Mouse (Mus musculus) MEL (cell line): ENCODE data around the gene Lgals7. TPM values are rescaled to one million over a fixed set of nuclear protein-coding genes. Genes with fewer than 3 reads are reported as not detected.
A peak's percentile ranks its signal among the peaks of the same experiment; 100 is the strongest.

Source experiments
- DNase-seq: peaks from one replicate; pipeline ENCODE4 v3.0.0; 2011; ENCODE audit warnings: low read depth, low spot score
- H3K27ac ChIP-seq: 2 replicates; pipeline ENCODE4 v1.5.1; 2012; ENCODE audit warnings: low read depth, mild to moderate bottlenecking, control low read depth, low read length, moderate library complexity; ENCODE audit not compliant: control insufficient read depth
- H3K27me3 ChIP-seq, 2 experiments: fragments of 150-350 bp in 1 of 2; sonication (generic) in 1 of 2; 2 replicates each; pipeline ENCODE4 v1.6.1; 2012; ENCODE audit warnings: low read length in 2 of 2, mild to moderate bottlenecking in 2 of 2, improper control_type of control experiment in 1 of 2, moderate library complexity in 1 of 2; ENCODE audit not compliant: insufficient read depth in 2 of 2, control insufficient read depth in 1 of 2
- H3K36me3 ChIP-seq, 2 experiments: 2 replicates each; pipeline ENCODE4 v1.6.1; 2012 to 2014; ENCODE audit warnings: low read length in 2 of 2, improper control_type of control experiment in 1 of 2, inconsistent platforms in 1 of 2, mild to moderate bottlenecking in 1 of 2; ENCODE audit not compliant: insufficient read depth in 2 of 2, control insufficient read depth in 1 of 2
- H3K4me1 ChIP-seq, 2 experiments: fragments of 150-350 bp in 1 of 2; sonication (generic) in 1 of 2; 2 replicates each; pipeline ENCODE4 v1.6.1; 2012; ENCODE audit warnings: low read length in 2 of 2, improper control_type of control experiment in 1 of 2, mild to moderate bottlenecking in 1 of 2; ENCODE audit not compliant: insufficient read depth in 2 of 2, control insufficient read depth in 1 of 2
- H3K4me3 ChIP-seq, 2 experiments: fragments of 150-350 bp in 1 of 2; sonication (generic) in 1 of 2; 2 replicates each; pipeline ENCODE4 v1.5.1; 2012; ENCODE audit warnings: low read depth in 2 of 2, low read length in 2 of 2, mild to moderate bottlenecking in 2 of 2, moderate library complexity in 2 of 2, control low read depth in 1 of 2, improper control_type of control experiment in 1 of 2; ENCODE audit not compliant: control insufficient read depth in 1 of 2, insufficient read depth in 1 of 2
- H3K79me2 ChIP-seq: 2 replicates; pipeline ENCODE4 v1.6.1; 2012; ENCODE audit warnings: mild to moderate bottlenecking, low read length, moderate library complexity; ENCODE audit not compliant: control insufficient read depth, poor library complexity, insufficient read depth
- H3K9ac ChIP-seq: 2 replicates; pipeline ENCODE4 v1.6.1; 2012; ENCODE audit warnings: low read depth, mild to moderate bottlenecking, control low read depth, low read length, moderate library complexity; ENCODE audit not compliant: control insufficient read depth, poor library complexity, severe bottlenecking
- H3K9me3 ChIP-seq: fragments of 150-350 bp; sonication (generic); replicated peaks from 2 replicates; pipeline ENCODE4 v1.6.1; 2012; ENCODE audit warnings: mild to moderate bottlenecking, low read length, improper control_type of control experiment, moderate library complexity; ENCODE audit not compliant: insufficient read depth
- BHLHE40 ChIP-seq: IDR thresholded peaks from 2 replicates; pipeline ENCODE4 v1.6.1; 2012; ENCODE audit warnings: low read depth, mild to moderate bottlenecking, inconsistent platforms, low read length, improper control_type of control experiment, borderline replicate concordance
- CHD1 ChIP-seq: IDR thresholded peaks from 2 replicates; pipeline ENCODE4 v1.6.1; 2012; ENCODE audit warnings: low read depth, mild to moderate bottlenecking, inconsistent platforms, low read length, improper control_type of control experiment
- CTCF ChIP-seq, 3 experiments: IDR thresholded peaks in 2 of 3; conservative IDR thresholded peaks in 1 of 3; 2 replicates each; pipeline ENCODE4 v1.5.1; 2011 to 2012; ENCODE audit warnings: low read length in 3 of 3, low read depth in 2 of 3, mild to moderate bottlenecking in 2 of 3, improper control_type of control experiment in 1 of 3, inconsistent platforms in 1 of 3, mixed read lengths in 1 of 3, moderate library complexity in 1 of 3; ENCODE audit not compliant: control insufficient read depth in 1 of 3, insufficient read depth in 1 of 3, poor library complexity in 1 of 3, severe bottlenecking in 1 of 3
- E2F4 ChIP-seq: IDR thresholded peaks from 2 replicates; pipeline ENCODE4 v1.6.1; 2011; ENCODE audit warnings: low read depth, low read length, improper control_type of control experiment, borderline replicate concordance
- ELF1 ChIP-seq: IDR thresholded peaks from 2 replicates; pipeline ENCODE4 v1.6.1; 2014; ENCODE audit warnings: low read depth, mild to moderate bottlenecking, inconsistent platforms, low read length, improper control_type of control experiment, moderate library complexity
- EP300 ChIP-seq, 2 experiments: IDR thresholded peaks; 2 replicates each; pipeline ENCODE4 v1.6.1; 2011; ENCODE audit warnings: improper control_type of control experiment in 2 of 2, low read length in 2 of 2, low read depth in 1 of 2, mild to moderate bottlenecking in 1 of 2
- ETS1 ChIP-seq: IDR thresholded peaks from 2 replicates; pipeline ENCODE4 v1.6.1; 2012; ENCODE audit warnings: low read depth, mild to moderate bottlenecking, inconsistent platforms, low read length, improper control_type of control experiment, moderate library complexity
- GABPA ChIP-seq: IDR thresholded peaks from 2 replicates; pipeline ENCODE4 v1.6.1; 2012; ENCODE audit warnings: low read depth, mild to moderate bottlenecking, inconsistent platforms, low read length, improper control_type of control experiment, moderate library complexity
- GATA1 ChIP-seq: IDR thresholded peaks from 2 replicates; pipeline ENCODE4 v1.6.1; 2011; ENCODE audit warnings: low read depth, low read length, improper control_type of control experiment
- HCFC1 ChIP-seq: IDR thresholded peaks from 2 replicates; pipeline ENCODE4 v1.6.1; 2012; ENCODE audit warnings: low read depth, mild to moderate bottlenecking, inconsistent platforms, low read length, improper control_type of control experiment, moderate library complexity
- JUND ChIP-seq: IDR thresholded peaks from 2 replicates; pipeline ENCODE4 v1.6.1; 2011; ENCODE audit warnings: low read depth, mild to moderate bottlenecking, improper control_type of control experiment, low read length
- KAT2A ChIP-seq: conservative IDR thresholded peaks from 2 replicates; pipeline ENCODE4 v1.6.1; 2012; ENCODE audit warnings: low read depth, low read length, improper control_type of control experiment, inconsistent platforms
- MAFK ChIP-seq: IDR thresholded peaks from 2 replicates; pipeline ENCODE4 v1.6.1; 2011; ENCODE audit warnings: low read depth, mild to moderate bottlenecking, low read length, improper control_type of control experiment, borderline replicate concordance
- MAZ ChIP-seq: IDR thresholded peaks from 2 replicates; pipeline ENCODE4 v1.6.1; 2012; ENCODE audit warnings: low read depth, mild to moderate bottlenecking, inconsistent platforms, low read length, improper control_type of control experiment
- MXI1 ChIP-seq: IDR thresholded peaks from 2 replicates; pipeline ENCODE4 v1.6.1; 2011; ENCODE audit warnings: mild to moderate bottlenecking, low read depth, low read length, improper control_type of control experiment
- MYB ChIP-seq: IDR thresholded peaks from 2 replicates; pipeline ENCODE4 v1.6.1; 2011; ENCODE audit warnings: mild to moderate bottlenecking, low read depth, low read length, improper control_type of control experiment
- MYC ChIP-seq: IDR thresholded peaks from 2 replicates; pipeline ENCODE4 v1.6.1; 2011; ENCODE audit warnings: low read depth, mild to moderate bottlenecking, low read length, improper control_type of control experiment, moderate library complexity
- NELFE ChIP-seq: IDR thresholded peaks from 2 replicates; pipeline ENCODE4 v1.6.1; 2011; ENCODE audit warnings: low read depth, low read length, improper control_type of control experiment
- NRF1 ChIP-seq: IDR thresholded peaks from 2 replicates; pipeline ENCODE4 v1.6.1; 2014; ENCODE audit warnings: low read depth, mild to moderate bottlenecking, inconsistent platforms, low read length, improper control_type of control experiment, moderate library complexity; ENCODE audit not compliant: poor library complexity, insufficient read depth, severe bottlenecking
- POLR2A ChIP-seq, 2 experiments: IDR thresholded peaks; 2 replicates each; pipeline ENCODE4 v1.6.1; 2011 to 2012; ENCODE audit warnings: low read length in 2 of 2, mild to moderate bottlenecking in 2 of 2, control low read depth in 1 of 2, improper control_type of control experiment in 1 of 2, low read depth in 1 of 2, moderate library complexity in 1 of 2; ENCODE audit not compliant: control insufficient read depth in 1 of 2, insufficient read depth in 1 of 2, poor library complexity in 1 of 2
- POLR2AphosphoS2 ChIP-seq: IDR thresholded peaks from 2 replicates; pipeline ENCODE4 v1.6.1; 2011; ENCODE audit warnings: low read length, improper control_type of control experiment
- POLR2AphosphoS5 ChIP-seq: IDR thresholded peaks from 2 replicates; pipeline ENCODE4 v1.6.1; 2012; ENCODE audit warnings: low read depth, borderline replicate concordance, mild to moderate bottlenecking, inconsistent platforms, low read length, moderate library complexity, mixed read lengths
- RAD21 ChIP-seq: IDR thresholded peaks from 2 replicates; pipeline ENCODE4 v1.6.1; 2011; ENCODE audit warnings: mild to moderate bottlenecking, low read depth, low read length, improper control_type of control experiment
- RCOR1 ChIP-seq: IDR thresholded peaks from 2 replicates; pipeline ENCODE4 v1.6.1; 2012; ENCODE audit warnings: low read depth, mild to moderate bottlenecking, inconsistent platforms, low read length, improper control_type of control experiment
- SIN3A ChIP-seq: IDR thresholded peaks from 2 replicates; pipeline ENCODE4 v1.6.1; 2012; ENCODE audit warnings: low read length, improper control_type of control experiment, inconsistent platforms
- SMC3 ChIP-seq: IDR thresholded peaks from 2 replicates; pipeline ENCODE4 v1.6.1; 2011; ENCODE audit warnings: low read depth, low read length, improper control_type of control experiment
- TAL1 ChIP-seq: IDR thresholded peaks from 2 replicates; pipeline ENCODE4 v1.6.1; 2012; ENCODE audit warnings: mild to moderate bottlenecking, inconsistent platforms, low read length, moderate library complexity, mixed read lengths
- TBP ChIP-seq: IDR thresholded peaks from 2 replicates; pipeline ENCODE4 v1.8.0; 2011; ENCODE audit warnings: low read depth, low read length, improper control_type of control experiment
- TCF12 ChIP-seq: IDR thresholded peaks from 2 replicates; pipeline ENCODE4 v1.6.1; 2014; ENCODE audit warnings: low read depth, mild to moderate bottlenecking, inconsistent platforms, low read length, improper control_type of control experiment, moderate library complexity
- UBTF ChIP-seq: IDR thresholded peaks from 2 replicates; pipeline ENCODE4 v1.6.1; 2012; ENCODE audit warnings: low read depth, mild to moderate bottlenecking, inconsistent platforms, low read length, improper control_type of control experiment, moderate library complexity, borderline replicate concordance; ENCODE audit not compliant: insufficient read depth
- USF2 ChIP-seq, 2 experiments: IDR thresholded peaks; 2 replicates each; pipeline ENCODE4 v1.6.1; 2011 to 2012; ENCODE audit warnings: improper control_type of control experiment in 2 of 2, low read length in 2 of 2, borderline replicate concordance in 1 of 2, inconsistent platforms in 1 of 2, low read depth in 1 of 2, mild to moderate bottlenecking in 1 of 2; ENCODE audit not compliant: insufficient read depth in 1 of 2
- ZC3H11A ChIP-seq: IDR thresholded peaks from 2 replicates; pipeline ENCODE4 v1.6.1; 2012; ENCODE audit warnings: low read depth, mild to moderate bottlenecking, inconsistent platforms, low read length, improper control_type of control experiment
- ZKSCAN1 ChIP-seq: IDR thresholded peaks from 2 replicates; pipeline ENCODE4 v1.6.1; 2012; ENCODE audit warnings: low read depth, mild to moderate bottlenecking, inconsistent platforms, low read length, improper control_type of control experiment, moderate library complexity
- ZNF384 ChIP-seq: IDR thresholded peaks from 2 replicates; pipeline ENCODE4 v1.6.1; 2012; ENCODE audit warnings: low read depth, mild to moderate bottlenecking, inconsistent platforms, low read length, improper control_type of control experiment
- polyA plus RNA-seq, 2 experiments: library from polyadenylated mRNA; stranded (reverse) in 1 of 2; unstranded in 1 of 2; fragments of >175 nt in 1 of 2; fragments of >200 nt in 1 of 2; gene quantifications; 2 replicates each; pipeline versions ENCODE4 v1.2.1 to v1.2.4; 2012; ENCODE audit warnings: low replicate concordance in 2 of 2, low read depth in 1 of 2; ENCODE audit not compliant: insufficient read length in 2 of 2, insufficient read depth in 1 of 2, missing spikeins in 1 of 2
- total RNA-seq: library from RNA; depleted of rRNA; stranded (reverse); fragments of 300-350 nt; gene quantifications from 2 replicates; pipeline ENCODE4 v1.2.3, GENCODE M21; 2012

Gene Lgals7
- total and polyA plus RNA-seq, 3 experiments, result 27.7 to 138 TPM; not detected in 1

- TF ChIP-seq POLR2AphosphoS5, result no peak
- TF ChIP-seq MAZ, result no peak
Measured at GRCm38 (mm10) chr7:28818436-28818835, 45.2 kb upstream of the Lgals7 start (continued).

DNA sequence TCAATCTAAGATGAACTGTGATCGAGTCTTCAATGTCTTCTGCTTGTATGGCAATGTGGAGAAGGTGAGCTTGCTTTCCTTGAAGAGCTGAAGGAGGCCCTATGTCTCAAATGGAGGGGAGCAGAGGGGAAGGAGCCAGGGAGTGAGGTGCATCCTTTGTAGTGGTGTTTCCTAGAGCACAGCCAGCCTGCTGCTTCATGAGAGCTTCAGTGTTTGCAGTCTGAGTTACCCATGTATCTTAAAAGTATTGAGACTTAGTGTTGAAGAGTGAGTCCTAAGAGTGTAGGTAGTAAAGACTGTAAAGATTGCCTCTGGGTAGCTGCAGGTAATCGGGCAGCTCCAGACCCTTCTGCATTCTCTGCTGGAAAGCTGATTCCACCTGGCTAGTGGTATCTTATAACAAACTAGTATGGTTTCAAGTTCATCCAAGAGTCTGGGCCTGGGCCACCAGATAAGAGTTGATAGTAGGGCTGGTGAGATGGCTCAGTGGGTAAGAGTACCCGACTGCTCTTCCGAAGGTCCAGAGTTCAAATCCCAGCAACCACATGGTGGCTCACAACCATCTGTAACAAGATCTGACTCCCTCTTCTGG lies 44.7 kb upstream of the Lgals7 start:
- Histone ChIP-seq H3K9me3 (no peaks in the 10 kb centered on the region), H3K27ac (peak overlapping the region; percentile 25; the same call in 1 of the 2 replicates), H3K27me3 (no peaks in the 10 kb centered on the region), H3K4me1 (peaks cover 21 to 86% of the 10 kb centered on the region in 2 experiments), H3K9ac (no peak overlapping the region), H3K36me3 (peaks cover 47 to 96% of the 10 kb centered on the region in 2 experiments), H3K4me3 (no peak overlapping the region), H3K79me2 (peaks cover 32% of the 10 kb centered on the region)
- peak; percentile 73 for DNase-seq
- TF ChIP-seq NELFE (no peak), USF2 (IDR thresholded peaks at IDR 0.05; ENCODE audit: borderline replicate concordance in 1 of 2, insufficient read depth in 1 of 2, low read depth in 1 of 2, low read length in 2 of 2) (no peak), E2F4 (no peak), ZKSCAN1 (no peak), MYC (no peak), POLR2AphosphoS5 (no peak), RAD21 (no peak), CTCF (IDR thresholded peaks at IDR 0.05 in 2 of 3, conservative IDR thresholded peaks at IDR 0.05 in 1 of 3; ENCODE audit: control insufficient read depth in 1 of 3, insufficient read depth in 1 of 3, low read depth in 2 of 3, low read length in 3 of 3, poor library complexity in 1 of 3, severe bottlenecking in 1 of 3) (no peak), POLR2A (IDR thresholded peaks at IDR 0.05; ENCODE audit: control insufficient read depth in 1 of 2, insufficient read depth in 1 of 2, low read depth in 1 of 2, low read length in 2 of 2, poor library complexity in 1 of 2) (0 out of 4 replicates have a peak, but pooled peaks of 1 of the 2 experiments have one; percentile 13), POLR2AphosphoS2 (no peak), CHD1 (no peak), GABPA (no peak), BHLHE40 (no peak), EP300 (IDR thresholded peaks at IDR 0.05; ENCODE audit: low read depth in 1 of 2, low read length in 2 of 2) (peak; percentile 45 to 68), GATA1 (peak; percentile 74), ELF1 (no peak), NRF1 (no peak), ETS1 (peak; percentile 62), HCFC1 (no peak), RCOR1 (peak; percentile 11; the same call in 1 of the 2 replicates), MAZ (no peak), TAL1 (peak; percentile 80), SMC3 (no peak), TCF12 (peak; percentile 90), ZC3H11A (no peak), TBP (peak; percentile 73), ZNF384 (no peak), MAFK (no peak), JUND (no peak), UBTF (no peak), KAT2A (no peak), MXI1 (0 out of 2 replicates have a peak, but pooled peaks have one; percentile 20), SIN3A (no peak), MYB (no peak)
